Mouse (Mus musculus) heart, postnatal 0 days (tissue): ENCODE results near the gene 2410131K14Rik.

Source experiments
- CTCF ChIP-seq: IDR thresholded peaks from 2 replicates; pipeline ENCODE4 v1.5.1; 2016; ENCODE audit warnings: antibody characterized with exemption, control low read depth, low read depth
- EP300 ChIP-seq: IDR thresholded peaks from 2 replicates; pipeline ENCODE4 v1.6.1; 2016; ENCODE audit warnings: antibody characterized with exemption, low read depth

DNA sequence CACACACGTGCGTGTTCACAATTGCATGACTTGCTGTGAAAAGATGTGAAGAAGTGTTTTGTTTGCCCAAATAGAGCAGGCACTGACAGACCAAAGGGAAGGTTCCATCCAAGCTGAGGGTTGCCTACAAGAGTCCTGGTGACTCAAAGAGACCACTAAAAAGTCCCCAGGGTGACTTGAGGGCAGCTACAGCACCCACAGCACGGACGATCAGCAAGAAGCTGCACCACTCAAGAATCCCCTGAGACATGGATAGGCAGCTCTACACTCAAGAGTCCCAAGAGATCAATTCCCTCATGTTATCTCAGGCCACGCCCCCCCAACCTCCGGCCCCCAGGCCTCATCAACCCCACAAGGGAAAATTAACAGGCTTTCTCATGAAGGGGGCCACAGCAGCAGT is 65.4 kb downstream of the 2410131K14Rik start:
- TF ChIP-seq CTCF: no peak
- no peak for TF ChIP-seq EP300
